Mouse (Mus musculus) layer of hippocampus, postnatal 10 days (tissue): ENCODE measurements around the gene Ly6g6e. TPM values are rescaled to one million over a fixed set of nuclear protein-coding genes. Genes with fewer than 3 reads are reported as not detected.

ENCODE experiments used
- DNase-seq, 2 experiments: peaks; one replicate each; pipeline ENCODE4 v3.0.0; 2021; ENCODE audit warnings: low spot score in 2 of 2
- total RNA-seq, 2 experiments: library from RNA; stranded (reverse); gene quantifications; 2 replicates each; pipeline ENCODE4 v1.2.3; 2021

The Ly6g6e gene
- total RNA-seq, 2 experiments from 2014 or later: 2.8 to 3.5 TPM

- DNase-seq: no peak
Observed at GRCm38 (mm10) chr17:35071454-35071853, 5.2 kb upstream of the Ly6g6e start.

DNA sequence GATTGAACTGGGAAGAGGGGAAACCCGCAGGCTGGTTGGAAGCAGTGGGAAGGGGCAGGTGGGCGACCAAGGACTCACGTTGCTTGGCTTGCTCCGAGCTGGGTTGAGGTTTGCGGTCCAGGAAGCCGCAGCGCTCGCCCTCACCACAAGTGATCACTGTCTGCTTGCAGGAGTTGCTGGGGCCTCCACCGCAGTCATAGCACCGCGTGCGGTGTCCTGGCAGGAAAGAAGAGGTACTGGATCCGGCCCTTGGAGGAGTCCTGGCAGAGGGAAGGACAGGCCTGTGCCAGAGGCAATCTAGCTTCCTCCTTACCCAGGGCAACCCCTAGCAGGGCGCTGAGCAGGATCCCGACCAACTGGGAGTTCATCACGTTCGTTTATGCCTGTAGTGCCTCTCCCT is 2.6 kb upstream of the Ly6g6e start:
- no peak for DNase-seq

DNA sequence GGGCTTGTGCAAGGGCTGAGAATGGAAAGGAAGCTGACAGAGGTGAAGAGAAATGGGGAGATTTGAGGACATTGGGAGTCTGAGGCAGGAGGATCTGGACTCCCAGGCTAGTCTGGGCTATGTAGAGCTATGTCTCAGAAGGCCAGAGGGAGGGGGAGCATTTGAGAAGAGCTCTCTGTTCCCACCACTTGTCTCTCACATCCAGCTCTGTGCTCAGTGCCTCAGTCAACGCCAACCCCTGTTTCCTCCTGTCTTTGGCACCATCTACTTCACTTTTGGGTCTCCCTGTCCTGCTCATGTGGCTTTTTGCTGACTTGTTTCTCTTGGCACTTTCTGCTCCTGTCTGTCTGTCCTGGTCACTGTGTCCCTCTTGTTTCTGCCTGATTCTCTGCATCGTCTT is 583 bp downstream of the Ly6g6e start:
- DNase-seq: no peak

GRCm38 (mm10) chr17:35077786-35078233 is 1.1 kb downstream of the Ly6g6e start, which contains the start of gene Ly6g6d:
Gene Ly6g6d (minus strand): TSS chr17:35078065.
- peak in 1 of 2 experiments; percentile 43 for DNase-seq

GRCm38 (mm10) chr17:35079778-35080177 is 3.1 kb downstream of the Ly6g6e start:
- DNase-seq: no peak

DNA sequence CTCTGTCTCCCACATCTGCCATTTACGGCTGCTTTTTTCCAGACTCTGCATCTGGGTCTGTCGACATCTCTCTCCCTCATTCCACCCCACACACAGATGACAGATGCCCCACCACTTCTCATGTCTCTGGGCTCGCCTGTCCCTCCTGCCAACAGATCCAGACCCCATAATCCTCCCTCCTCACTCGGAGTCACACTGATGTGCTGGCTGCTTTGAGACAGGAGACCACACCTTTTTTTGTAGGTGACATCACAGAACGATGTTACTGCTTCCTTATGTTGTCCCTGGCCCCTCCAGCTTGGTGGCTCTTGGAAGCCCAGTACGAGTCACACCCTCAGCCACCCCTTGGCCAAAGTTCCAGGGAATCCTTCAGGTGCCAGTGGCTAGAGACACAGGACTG is 3.5 kb downstream of the Ly6g6e start:
- no peak for DNase-seq

DNA sequence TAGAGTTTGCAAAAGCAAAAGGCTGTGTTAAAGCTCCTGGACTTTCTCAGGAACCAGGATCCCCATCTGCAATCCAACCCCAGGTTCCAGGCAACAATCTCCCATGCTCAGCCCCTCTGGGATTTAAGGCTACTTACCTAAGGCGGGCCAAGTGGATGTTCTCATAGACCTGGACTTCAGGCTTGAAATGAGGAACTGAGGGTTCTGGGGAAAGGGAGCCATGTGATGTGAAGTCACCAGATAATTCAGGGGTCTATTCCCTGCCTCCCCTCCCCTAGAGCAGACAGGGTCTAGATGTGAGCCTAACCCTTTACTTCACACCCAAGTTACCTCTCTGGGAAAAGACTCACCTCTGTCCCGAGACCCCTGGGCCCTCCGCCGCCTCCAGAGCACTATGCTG is 4.0 kb downstream of the Ly6g6e start:
- no peak for DNase-seq

- DNase-seq: no peak
Observed at GRCm38 (mm10) chr17:35082841-35083576, 6.3 kb downstream of the Ly6g6e start.

- no peak for DNase-seq
Observed at GRCm38 (mm10) chr17:35083929-35084497, 7.3 kb downstream of the Ly6g6e start.

GRCm38 (mm10) chr17:35085208-35085865 is 8.6 kb downstream of the Ly6g6e start, which contains the start of gene Ly6g6f:
Gene Ly6g6f (minus strand): TSS chr17:35085610.
- DNase-seq: no peak

- no peak for DNase-seq
Observed at GRCm38 (mm10) chr17:35088151-35088550, 11.4 kb downstream of the Ly6g6e start.

DNA sequence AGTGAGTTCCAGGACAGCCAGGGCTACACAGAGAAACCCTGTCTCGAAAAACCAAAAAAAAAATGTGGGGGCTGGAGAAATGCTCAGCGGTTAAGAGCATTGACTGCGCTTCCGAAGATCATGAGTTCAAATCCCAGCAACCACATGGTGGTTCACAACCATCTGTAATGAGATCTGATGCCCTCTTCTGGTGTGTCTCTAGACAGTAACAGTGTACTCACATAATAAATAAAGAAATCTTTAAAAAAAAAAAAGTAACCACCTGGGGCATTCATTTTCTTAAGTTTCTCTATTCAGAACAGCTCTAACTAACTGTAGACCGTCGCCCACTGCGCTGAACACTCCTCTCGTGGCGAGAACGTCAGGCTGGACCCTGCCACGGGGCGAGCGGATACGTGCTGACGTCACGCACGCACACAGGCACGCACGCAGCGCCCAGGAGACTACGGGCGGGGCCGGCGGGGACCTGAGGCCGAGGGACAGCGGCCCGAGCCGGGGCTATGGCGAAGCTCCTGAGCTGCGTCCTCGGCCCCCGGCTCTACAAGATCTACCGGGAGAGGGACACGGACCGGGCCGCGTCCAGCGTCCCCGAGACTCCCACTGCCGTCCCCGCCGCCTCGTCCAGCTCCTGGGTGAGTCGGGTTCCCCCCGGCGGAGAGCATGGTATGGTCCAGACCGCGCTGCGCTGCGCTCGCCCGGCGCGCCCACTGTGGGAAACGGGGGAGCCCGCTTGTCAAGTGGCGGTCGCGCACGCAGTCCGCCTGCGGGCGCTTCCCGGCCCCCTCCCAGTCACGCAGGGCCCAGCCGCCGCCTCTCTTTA is 12.3 kb downstream of the Ly6g6e start, which contains the start of gene Abhd16a:
TSS of gene Abhd16a (plus strand) at position 439 of the 820 bp plus-strand sequence.
- DNase-seq: peak; percentile 94 to 95

DNA sequence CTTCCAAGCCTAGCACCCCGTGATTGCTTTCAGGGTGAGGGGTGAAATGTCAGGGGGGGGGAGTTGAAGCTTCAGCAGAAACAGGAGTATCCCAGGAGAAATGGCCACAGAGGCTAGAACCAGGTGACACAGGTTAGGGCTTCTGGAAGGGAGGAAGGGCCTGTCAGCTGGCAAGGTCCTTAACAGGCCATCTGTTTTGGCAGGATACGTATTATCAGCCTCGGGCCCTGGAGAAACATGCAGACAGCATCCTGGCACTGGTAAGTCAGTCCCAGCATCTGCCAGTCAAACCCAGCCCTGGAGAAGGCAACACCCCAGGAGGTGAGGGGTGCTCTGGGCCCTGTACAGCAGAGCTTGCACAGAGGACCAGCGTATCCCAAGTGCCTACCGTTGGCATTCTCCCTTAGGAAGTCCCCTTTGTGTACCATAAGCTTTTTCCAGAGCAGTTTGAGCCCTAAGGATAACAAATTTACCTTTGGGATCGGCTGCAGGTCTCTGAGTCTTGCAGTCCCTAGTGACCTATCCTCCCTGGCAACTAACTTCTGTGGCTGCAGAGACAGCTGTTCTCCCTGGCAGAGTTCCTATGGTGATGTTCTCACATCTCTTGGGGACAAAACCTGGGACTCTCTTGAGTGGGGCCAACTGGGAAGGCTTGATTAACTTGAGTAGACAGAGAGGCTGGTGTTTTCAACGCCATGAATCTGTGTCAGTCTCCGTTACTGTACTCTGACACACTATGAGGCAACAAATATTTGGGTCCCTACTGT is 13.6 kb downstream of the Ly6g6e start:
- DNase-seq: no peak

- DNase-seq: no peak
Observed at GRCm38 (mm10) chr17:35092403-35093198, 15.9 kb downstream of the Ly6g6e start.

GRCm38 (mm10) chr17:35094475-35095365 is 18.0 kb downstream of the Ly6g6e start:
- no peak for DNase-seq

- DNase-seq: no peak
Observed at GRCm38 (mm10) chr17:35096597-35096996, 19.9 kb downstream of the Ly6g6e start.

GRCm38 (mm10) chr17:35097164-35097655 is 20.5 kb downstream of the Ly6g6e start:
- DNase-seq: peak in 1 of 2 experiments; percentile 51

- no peak for DNase-seq
Observed at GRCm38 (mm10) chr17:35100196-35100765, 23.6 kb downstream of the Ly6g6e start.
